Mouse (Mus musculus): ENCODE results near the gene Rnf144b.

Gene Rnf144b

GRCm38 (mm10) chr13:47122537-47123430 lies at the start of gene Rnf144b:
Gene Rnf144b, plus strand, starts transcription at chr13:47122656.
- DNase-seq (ENCODE audit: extremely low read depth, low read depth, low spot score) = no peak

- DNase-seq (ENCODE audit: extremely low read depth, low read depth, low spot score) = no peak
Observed at GRCm38 (mm10) chr13:47076156-47076555, 46.3 kb upstream of the Rnf144b start.

GRCm38 (mm10) chr13:47077367-47077766 lies 45.1 kb upstream of the Rnf144b start:
- no peak for DNase-seq (ENCODE audit: extremely low read depth, low read depth, low spot score)

- no peak for DNase-seq (ENCODE audit: extremely low read depth, low read depth, low spot score)
Observed at GRCm38 (mm10) chr13:47078799-47079198, 43.7 kb upstream of the Rnf144b start.

GRCm38 (mm10) chr13:47080905-47081505 lies 41.5 kb upstream of the Rnf144b start:
- DNase-seq (ENCODE audit: extremely low read depth, low read depth, low spot score) = no peak

- DNase-seq (ENCODE audit: extremely low read depth, low read depth, low spot score) = no peak
Observed at GRCm38 (mm10) chr13:47088433-47088832, 34.0 kb upstream of the Rnf144b start.

GRCm38 (mm10) chr13:47089271-47089670 lies 33.2 kb upstream of the Rnf144b start:
- no peak for DNase-seq (ENCODE audit: extremely low read depth, low read depth, low spot score)

- DNase-seq (ENCODE audit: extremely low read depth, low read depth, low spot score) = no peak
Observed at GRCm38 (mm10) chr13:47093791-47094190, 28.7 kb upstream of the Rnf144b start.

GRCm38 (mm10) chr13:47096591-47096990 lies 25.9 kb upstream of the Rnf144b start:
- DNase-seq (ENCODE audit: extremely low read depth, low read depth, low spot score) = no peak

- no peak for DNase-seq (ENCODE audit: extremely low read depth, low read depth, low spot score)
Observed at GRCm38 (mm10) chr13:47099265-47099664, 23.2 kb upstream of the Rnf144b start.

- no peak for DNase-seq (ENCODE audit: extremely low read depth, low read depth, low spot score)
Observed at GRCm38 (mm10) chr13:47100587-47100986, 21.9 kb upstream of the Rnf144b start.

GRCm38 (mm10) chr13:47104146-47104545 lies 18.3 kb upstream of the Rnf144b start:
- DNase-seq (ENCODE audit: extremely low read depth, low read depth, low spot score) = no peak

GRCm38 (mm10) chr13:47104856-47105541 lies 17.5 kb upstream of the Rnf144b start:
- DNase-seq (ENCODE audit: extremely low read depth, low read depth, low spot score) = no peak

- no peak for DNase-seq (ENCODE audit: extremely low read depth, low read depth, low spot score)
Observed at GRCm38 (mm10) chr13:47105711-47106579, 16.5 kb upstream of the Rnf144b start, which contains the start of gene Dek. Gene Dek, minus strand, starts transcription at chr13:47106201.

GRCm38 (mm10) chr13:47106580-47106888 lies 15.9 kb upstream of the Rnf144b start:
- no peak for DNase-seq (ENCODE audit: extremely low read depth, low read depth, low spot score)

- DNase-seq (ENCODE audit: extremely low read depth, low read depth, low spot score) = no peak
Observed at GRCm38 (mm10) chr13:47109239-47109638, 13.2 kb upstream of the Rnf144b start.

- no peak for DNase-seq (ENCODE audit: extremely low read depth, low read depth, low spot score)
Observed at GRCm38 (mm10) chr13:47111185-47111584, 11.3 kb upstream of the Rnf144b start.

GRCm38 (mm10) chr13:47112056-47112455 lies 10.4 kb upstream of the Rnf144b start:
- no peak for DNase-seq (ENCODE audit: extremely low read depth, low read depth, low spot score)

GRCm38 (mm10) chr13:47112924-47113323 lies 9.5 kb upstream of the Rnf144b start:
- DNase-seq (ENCODE audit: extremely low read depth, low read depth, low spot score) = no peak

- DNase-seq (ENCODE audit: extremely low read depth, low read depth, low spot score) = no peak
Observed at GRCm38 (mm10) chr13:47116000-47116399, 6.5 kb upstream of the Rnf144b start.

Data from fat pad, adult 2 months (tissue).